Mouse (Mus musculus): Measurements from ENCODE around the gene Clmn. TPM values are rescaled to one million over a fixed set of nuclear protein-coding genes. Genes with fewer than 3 reads are reported as not detected.

Gene Clmn
- polyA plus RNA-seq, 1 experiment from 2014 or later = 2.8 TPM

DNA sequence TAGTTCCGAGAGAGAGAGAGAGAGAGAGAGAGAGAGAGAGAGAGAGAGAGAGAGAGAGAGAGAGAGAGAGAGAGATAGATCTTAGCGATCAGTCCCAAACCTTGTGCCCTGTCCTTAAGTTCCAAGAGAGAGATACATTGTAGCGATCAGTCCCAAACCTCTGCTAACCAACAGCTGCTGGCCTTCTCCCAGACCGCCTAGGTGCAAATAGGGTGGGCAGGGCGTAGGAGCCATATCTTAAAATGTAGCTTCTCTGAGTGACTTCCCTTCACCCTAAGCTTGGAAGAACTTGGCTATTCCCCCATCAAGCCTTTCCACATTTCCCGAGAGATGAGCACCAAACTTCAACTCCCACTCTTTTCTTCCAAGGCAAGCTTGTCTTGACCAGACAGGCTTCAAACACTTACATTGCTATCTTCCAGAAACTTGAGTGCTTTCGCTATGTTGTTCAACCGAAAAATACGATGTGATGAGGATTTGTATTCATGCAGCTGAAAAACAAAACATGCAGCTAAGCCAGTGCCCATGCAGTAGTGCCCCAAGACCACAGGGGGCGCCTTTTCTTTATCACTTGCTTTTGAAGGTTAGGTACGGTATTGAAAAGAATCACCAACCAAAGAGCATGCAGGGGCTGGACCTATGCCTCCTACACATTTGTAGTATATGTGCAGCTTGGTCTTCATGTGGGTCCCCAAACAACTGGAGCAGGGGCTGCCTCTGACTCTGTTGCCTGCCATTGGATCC, 68.1 kb downstream of the Clmn start:
- 0 out of 2 replicates have a peak, but pooled peaks cover 3% of the 10 kb centered on the region for H3K4me1 ChIP-seq (replicated peaks; ENCODE audit: control insufficient read depth, insufficient read depth, low read length)
- H3K36me3 ChIP-seq (ENCODE audit: control insufficient read depth, insufficient read depth, low read length) = peaks cover 3% of the 10 kb centered on the region; the same call in 1 of the 2 replicates
- no peak overlapping the region for H3K27ac ChIP-seq (ENCODE audit: low read depth, low read length)
- WGBS = 88% methylated on average over 11 of the region's 11 CpGs
- H3K4me2 ChIP-seq (ENCODE audit: low read depth, low read length, severe bottlenecking) = no peak overlapping the region
- ATAC-seq (replicated peaks; ENCODE audit: low FRiP score) = no peak
- no peak overlapping the region for H3K9ac ChIP-seq (ENCODE audit: low read length)
- no peak for DNase-seq (ENCODE audit: low spot score)
- H3K4me3 ChIP-seq (ENCODE audit: low read depth, low read length) = no peak overlapping the region
- H3K9me3 ChIP-seq (ENCODE audit: control insufficient read depth, low read length) = peaks cover 2% of the 10 kb centered on the region; the same call in 1 of the 2 replicates
- no peaks in the 10 kb centered on the region for H3K27me3 ChIP-seq (ENCODE audit: control insufficient read depth, insufficient read depth, low read length)

DNA sequence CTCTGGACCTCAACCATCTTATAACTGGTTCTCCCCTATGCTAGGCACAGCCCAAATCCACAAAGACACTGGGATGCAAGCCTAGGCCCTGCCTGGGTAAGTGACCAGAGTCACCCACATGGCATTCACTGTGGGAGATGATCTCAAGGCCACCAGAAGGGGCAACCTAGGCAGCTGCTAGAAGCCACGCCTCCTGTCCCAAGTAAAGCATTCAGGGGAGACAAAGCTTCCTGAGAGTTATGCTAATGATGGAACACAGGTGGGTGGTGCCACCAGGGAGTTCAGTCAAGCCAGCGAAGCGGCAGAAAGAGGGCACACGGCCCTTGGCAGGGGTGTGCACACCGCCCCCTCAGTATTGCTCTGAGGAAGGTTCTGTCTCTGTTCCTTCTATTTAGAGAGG, 69.9 kb downstream of the Clmn start:
- WGBS = 35% methylated on average over 5 of the region's 5 CpGs
- no peak overlapping the region for H3K27ac ChIP-seq (ENCODE audit: low read depth, low read length)
- ATAC-seq (replicated peaks; ENCODE audit: low FRiP score) = 0 out of 2 replicates have a peak, but pooled peaks have one; percentile 10

DNA sequence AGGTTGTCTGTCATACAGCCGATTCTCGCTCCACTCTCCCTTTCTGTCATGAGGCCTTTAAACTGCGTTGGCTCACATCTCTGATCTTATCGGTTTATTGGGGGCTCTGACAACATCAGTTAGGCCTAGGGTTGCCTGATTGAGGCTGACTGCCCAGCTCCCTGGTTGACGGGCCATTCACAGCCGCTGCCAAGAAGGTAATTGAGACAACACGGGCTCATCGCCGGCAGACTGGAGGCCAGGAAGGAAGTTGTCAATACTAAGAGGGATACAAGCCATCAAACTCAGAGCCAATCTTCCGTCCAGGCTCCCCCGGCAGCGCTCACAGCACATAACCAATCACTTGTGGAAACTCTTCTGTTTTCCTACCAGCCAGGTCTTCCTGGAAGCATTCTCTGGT, 71.4 kb downstream of the Clmn start:
- Histone ChIP-seq H3K36me3 (ENCODE audit: control insufficient read depth, insufficient read depth, low read length) (no peaks in the 10 kb centered on the region), H3K4me3 (ENCODE audit: low read depth, low read length) (no peak overlapping the region), H3K27ac (ENCODE audit: low read depth, low read length) (no peak overlapping the region), H3K9ac (ENCODE audit: low read length) (no peak overlapping the region), H3K9me3 (ENCODE audit: control insufficient read depth, low read length) (no peaks in the 10 kb centered on the region), H3K4me2 (ENCODE audit: low read depth, low read length, severe bottlenecking) (no peak overlapping the region), H3K4me1 (replicated peaks; ENCODE audit: control insufficient read depth, insufficient read depth, low read length) (0 out of 2 replicates have a peak, but pooled peaks cover 3% of the 10 kb centered on the region), H3K27me3 (ENCODE audit: control insufficient read depth, insufficient read depth, low read length) (no peaks in the 10 kb centered on the region)
- WGBS = 87% methylated on average over 12 of the region's 12 CpGs
- no peak for DNase-seq (ENCODE audit: low spot score)
- no peak for ATAC-seq (replicated peaks; ENCODE audit: low FRiP score)

More for the DNA sequence above, 69.9 kb downstream of the Clmn start:
- 0 out of 2 replicates have a peak, but pooled peaks cover 3% of the 10 kb centered on the region for H3K4me1 ChIP-seq (replicated peaks; ENCODE audit: control insufficient read depth, insufficient read depth, low read length)
- H3K4me3 ChIP-seq (ENCODE audit: low read depth, low read length) = no peak overlapping the region
- no peak overlapping the region for H3K9ac ChIP-seq (ENCODE audit: low read length)
- no peak overlapping the region for H3K4me2 ChIP-seq (ENCODE audit: low read depth, low read length, severe bottlenecking)
- no peak for DNase-seq (ENCODE audit: low spot score)
- H3K9me3 ChIP-seq (ENCODE audit: control insufficient read depth, low read length) = peaks cover 2% of the 10 kb centered on the region; the same call in 1 of the 2 replicates
- H3K36me3 ChIP-seq (ENCODE audit: control insufficient read depth, insufficient read depth, low read length) = peaks cover 3% of the 10 kb centered on the region; the same call in 1 of the 2 replicates
- no peaks in the 10 kb centered on the region for H3K27me3 ChIP-seq (ENCODE audit: control insufficient read depth, insufficient read depth, low read length)

DNA sequence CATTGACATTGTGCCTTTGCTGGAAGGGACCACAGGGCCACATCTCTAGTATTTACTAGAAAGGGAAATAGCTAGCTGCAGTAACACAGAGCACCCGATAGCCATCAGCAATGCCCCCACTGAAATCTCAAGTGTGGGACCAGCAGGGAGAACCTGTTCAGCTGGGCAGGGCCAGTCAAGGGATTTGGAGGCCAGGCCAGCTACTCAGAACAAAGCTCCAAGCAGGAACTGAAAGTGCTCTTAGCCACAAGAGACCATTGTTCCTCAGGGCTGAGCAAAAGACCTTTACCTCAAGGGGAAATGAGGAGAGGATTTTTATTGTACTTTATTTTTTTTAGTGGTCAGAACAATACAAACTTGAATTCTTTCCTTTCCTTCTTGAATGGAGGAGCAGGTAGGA, 87.3 kb downstream of the Clmn start:
- 86% methylated on average over 1 of the region's 1 CpGs for WGBS
- no peak for DNase-seq (ENCODE audit: low spot score)

DNA sequence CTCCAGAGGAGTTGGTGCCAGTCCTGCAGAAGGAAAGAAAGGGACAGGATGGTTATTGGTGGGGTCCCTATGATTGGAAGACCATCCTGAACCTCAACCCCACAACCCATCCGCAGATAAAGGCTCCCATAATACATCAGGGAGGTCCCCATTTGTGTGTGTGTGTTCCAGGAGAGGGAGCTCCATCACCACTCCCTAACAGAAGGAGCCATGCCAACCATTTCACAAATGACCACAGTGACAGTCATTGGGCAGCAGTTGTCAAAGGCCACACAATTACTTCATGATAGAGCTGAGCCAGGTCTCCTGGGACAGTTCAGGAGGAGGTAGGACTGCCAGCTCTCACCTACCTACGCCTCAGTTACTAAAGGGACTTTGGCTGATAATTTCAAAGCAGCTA, 92.9 kb downstream of the Clmn start:
- no peaks in the 10 kb centered on the region for H3K36me3 ChIP-seq (ENCODE audit: control insufficient read depth, insufficient read depth, low read length)
- no peaks in the 10 kb centered on the region for H3K9me3 ChIP-seq (ENCODE audit: control insufficient read depth, low read length)
- H3K27me3 ChIP-seq (ENCODE audit: control insufficient read depth, insufficient read depth, low read length) = no peaks in the 10 kb centered on the region
- DNase-seq (ENCODE audit: low spot score) (no peak), ATAC-seq (replicated peaks; ENCODE audit: low FRiP score) (no peak)
- no peak overlapping the region for H3K4me2 ChIP-seq (ENCODE audit: low read depth, low read length, severe bottlenecking)
- H3K9ac ChIP-seq (ENCODE audit: low read length) = no peak overlapping the region
- H3K27ac ChIP-seq (ENCODE audit: low read depth, low read length) = no peak overlapping the region
- no peak overlapping the region for H3K4me3 ChIP-seq (ENCODE audit: low read depth, low read length)
- H3K4me1 ChIP-seq (replicated peaks; ENCODE audit: control insufficient read depth, insufficient read depth, low read length) = peaks cover 7% of the 10 kb centered on the region
- WGBS = 79% methylated on average over 2 of the region's 2 CpGs

More for the DNA sequence above, 87.3 kb downstream of the Clmn start:
- no peaks in the 10 kb centered on the region for H3K9me3 ChIP-seq (ENCODE audit: control insufficient read depth, low read length)
- no peak overlapping the region for H3K9ac ChIP-seq (ENCODE audit: low read length)
- no peak overlapping the region for H3K4me3 ChIP-seq (ENCODE audit: low read depth, low read length)
- no peak overlapping the region for H3K27ac ChIP-seq (ENCODE audit: low read depth, low read length)
- no peaks in the 10 kb centered on the region for H3K27me3 ChIP-seq (ENCODE audit: control insufficient read depth, insufficient read depth, low read length)
- no peaks in the 10 kb centered on the region for H3K4me1 ChIP-seq (replicated peaks; ENCODE audit: control insufficient read depth, insufficient read depth, low read length)
- no peaks in the 10 kb centered on the region; the same call in 1 of the 2 replicates for H3K36me3 ChIP-seq (ENCODE audit: control insufficient read depth, insufficient read depth, low read length)
- no peak for ATAC-seq (replicated peaks; ENCODE audit: low FRiP score)
- H3K4me2 ChIP-seq (ENCODE audit: low read depth, low read length, severe bottlenecking) = no peak overlapping the region

DNA sequence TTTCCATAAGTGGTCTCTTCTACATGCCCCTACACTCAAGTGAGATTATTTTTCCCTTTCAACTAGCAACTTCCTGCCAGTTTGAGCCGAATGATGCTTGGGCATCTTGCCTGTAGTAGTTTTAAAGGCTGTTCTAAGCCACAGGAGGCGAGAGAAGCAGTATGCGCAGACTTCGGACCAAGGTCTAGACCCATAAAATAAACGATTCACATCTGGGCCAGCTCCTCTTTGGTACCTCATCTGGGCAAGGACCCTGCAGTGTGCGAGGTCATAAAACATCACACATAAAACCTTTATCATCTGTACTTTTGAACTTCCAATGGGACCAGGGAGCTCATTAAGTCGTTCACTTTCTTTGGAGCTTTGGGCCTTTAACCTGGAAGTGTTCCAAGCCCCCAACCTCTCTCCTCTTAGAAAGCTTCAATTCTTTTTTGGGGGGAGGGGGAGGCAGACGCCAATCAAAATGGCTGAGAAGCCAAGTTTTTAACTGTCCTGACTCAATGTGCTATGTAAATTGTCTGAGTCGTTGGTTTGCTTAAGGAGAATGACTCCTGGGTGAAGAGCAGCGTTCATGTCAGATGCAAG, 95.6 kb downstream of the Clmn start:
- Histone ChIP-seq H3K4me1 (replicated peaks; ENCODE audit: control insufficient read depth, insufficient read depth, low read length) (peaks cover 7% of the 10 kb centered on the region), H3K4me2 (ENCODE audit: low read depth, low read length, severe bottlenecking) (no peak overlapping the region), H3K9ac (ENCODE audit: low read length) (no peak overlapping the region), H3K27me3 (ENCODE audit: control insufficient read depth, insufficient read depth, low read length) (no peaks in the 10 kb centered on the region), H3K4me3 (ENCODE audit: low read depth, low read length) (no peak overlapping the region), H3K9me3 (ENCODE audit: control insufficient read depth, low read length) (no peaks in the 10 kb centered on the region), H3K27ac (ENCODE audit: low read depth, low read length) (no peak overlapping the region), H3K36me3 (ENCODE audit: control insufficient read depth, insufficient read depth, low read length) (no peaks in the 10 kb centered on the region)
- WGBS = 83% methylated on average over 10 of the region's 10 CpGs
- no peak for DNase-seq (ENCODE audit: low spot score)
- no peak for ATAC-seq (replicated peaks; ENCODE audit: low FRiP score)

DNA sequence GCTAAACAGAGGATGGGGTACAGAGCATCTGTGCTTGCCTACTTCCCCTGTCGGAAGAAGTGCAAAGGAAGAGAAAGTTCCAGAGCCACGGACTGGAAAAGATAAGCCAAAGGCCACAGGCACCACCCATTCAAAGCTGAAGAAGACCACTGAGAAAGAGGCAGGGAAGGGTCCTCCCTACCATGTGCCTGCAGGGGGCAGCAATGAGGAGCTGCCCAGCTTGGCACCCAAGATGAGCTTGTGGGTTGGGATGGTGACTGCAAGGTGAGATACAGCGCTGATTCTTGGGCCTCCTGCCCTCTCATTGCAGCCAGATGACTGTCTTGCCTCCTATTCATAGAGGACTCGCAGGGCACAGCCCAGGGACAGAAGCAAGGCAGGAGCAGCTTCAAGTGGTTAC, 97.7 kb downstream of the Clmn start:
- no peak overlapping the region for H3K4me2 ChIP-seq (ENCODE audit: low read depth, low read length, severe bottlenecking)
- H3K9me3 ChIP-seq (ENCODE audit: control insufficient read depth, low read length) = no peaks in the 10 kb centered on the region
- H3K36me3 ChIP-seq (ENCODE audit: control insufficient read depth, insufficient read depth, low read length) = no peaks in the 10 kb centered on the region
- H3K27ac ChIP-seq (ENCODE audit: low read depth, low read length) = no peak overlapping the region
- WGBS = 89% methylated on average over 4 of the region's 4 CpGs
- peaks cover 13% of the 10 kb centered on the region for H3K4me1 ChIP-seq (replicated peaks; ENCODE audit: control insufficient read depth, insufficient read depth, low read length)
- no peak overlapping the region for H3K9ac ChIP-seq (ENCODE audit: low read length)
- no peaks in the 10 kb centered on the region for H3K27me3 ChIP-seq (ENCODE audit: control insufficient read depth, insufficient read depth, low read length)
- no peak overlapping the region for H3K4me3 ChIP-seq (ENCODE audit: low read depth, low read length)
- ATAC-seq (replicated peaks; ENCODE audit: low FRiP score) (no peak), DNase-seq (ENCODE audit: low spot score) (no peak)

DNA sequence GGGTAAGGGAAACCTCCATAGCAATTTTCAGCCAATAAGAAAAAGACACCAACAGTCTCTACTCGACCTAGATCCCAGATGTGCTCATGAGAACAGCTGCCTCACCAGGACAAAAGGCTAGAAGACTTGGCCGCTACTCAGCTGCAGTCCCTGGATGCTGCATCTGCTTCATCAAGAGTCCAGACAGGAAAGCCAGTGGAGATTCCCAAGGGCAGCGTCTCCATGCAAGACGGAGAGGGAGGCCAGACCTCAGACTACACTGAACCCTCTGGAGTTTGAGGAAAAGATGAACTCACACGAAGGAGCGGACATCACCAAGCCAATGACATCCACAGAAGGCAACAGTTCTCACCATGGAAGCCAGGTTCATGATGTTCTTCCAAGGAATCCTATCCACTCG, 99.1 kb downstream of the Clmn start:
- ATAC-seq (replicated peaks; ENCODE audit: low FRiP score) (no peak), DNase-seq (ENCODE audit: low spot score) (no peak)
- Histone ChIP-seq H3K27me3 (ENCODE audit: control insufficient read depth, insufficient read depth, low read length) (no peaks in the 10 kb centered on the region), H3K4me2 (ENCODE audit: low read depth, low read length, severe bottlenecking) (no peak overlapping the region), H3K9me3 (ENCODE audit: control insufficient read depth, low read length) (no peaks in the 10 kb centered on the region), H3K9ac (ENCODE audit: low read length) (no peak overlapping the region), H3K4me1 (replicated peaks; ENCODE audit: control insufficient read depth, insufficient read depth, low read length) (peaks cover 13% of the 10 kb centered on the region), H3K36me3 (ENCODE audit: control insufficient read depth, insufficient read depth, low read length) (no peaks in the 10 kb centered on the region), H3K4me3 (ENCODE audit: low read depth, low read length) (no peak overlapping the region), H3K27ac (ENCODE audit: low read depth, low read length) (no peak overlapping the region)
- 92% methylated on average over 7 of the region's 7 CpGs for WGBS
